Mouse (Mus musculus) C2C12 (cell line): ENCODE data around the gene Timm10.

ENCODE experiments used
- CTCF ChIP-seq: IDR thresholded peaks from one replicate; pipeline ENCODE4 v1.5.1; 2011; ENCODE audit not compliant: control insufficient read depth, insufficient read depth, insufficient read length
- MYOD1 ChIP-seq: IDR thresholded peaks from one replicate; pipeline ENCODE4 v1.6.1; 2011; ENCODE audit warnings: low read depth; ENCODE audit not compliant: control insufficient read depth, insufficient read length
- USF1 ChIP-seq: IDR thresholded peaks from one replicate; pipeline ENCODE4 v1.6.1; 2011; ENCODE audit warnings: low read depth, mild to moderate bottlenecking, control low read depth, moderate library complexity

GRCm38 (mm10) chr2:84783840-84784566 is 42.8 kb upstream of the Timm10 start:
- TF ChIP-seq CTCF (no peak), MYOD1 (no peak), USF1 (peak; percentile 53)
